8 mouse cellular contexts compared by ENCODE assay signal in genomic region chr19:41835816-41836215, GRCm38 (mm10). TPM values are rescaled to one million over a fixed set of nuclear protein-coding genes. Genes with fewer than 3 reads are reported as not detected.
DNase-seq lines count a peak whose midpoint lies in the region; ATAC-seq and TF ChIP-seq lines count a peak whose summit lies in the region.

No protein-coding gene starts in this region.

- no peaks in the 10 kb centered on the region for H3K36me3 ChIP-seq in forebrain, embryonic 15.5 days
- no peaks in the 10 kb centered on the region for H3K36me3 ChIP-seq in intestine, postnatal 0 days (ENCODE audit: control insufficient read depth, insufficient read depth)
- no peaks in the 10 kb centered on the region for H3K36me3 ChIP-seq in stomach, embryonic 15.5 days

- TF ChIP-seq CTCF in intestine, postnatal 0 days (IDR thresholded peaks at IDR 0.05; ENCODE audit: low read depth), result no peak

- peak; percentile 81 for ATAC-seq in forebrain, embryonic 15.5 days (replicated peaks)
- peak; percentile 56 for ATAC-seq in intestine, postnatal 0 days
- peak; percentile 84 for ATAC-seq in stomach, embryonic 15.5 days (ENCODE audit: insufficient read depth, low FRiP score, low read depth)

- no peaks in the 10 kb centered on the region for H3K27me3 ChIP-seq in forebrain, embryonic 15.5 days
- H3K27me3 ChIP-seq in intestine, postnatal 0 days (replicated peaks; ENCODE audit: control insufficient read depth, insufficient read depth, low read length), result no peaks in the 10 kb centered on the region
- H3K27me3 ChIP-seq in stomach, embryonic 15.5 days (replicated peaks), result 0 out of 2 replicates have a peak, but pooled peaks cover 4% of the 10 kb centered on the region

- H3K9ac ChIP-seq in forebrain, embryonic 15.5 days (replicated peaks), result peak overlapping the region; percentile 39; the same call in 1 of the 2 replicates
- H3K9ac ChIP-seq in intestine, postnatal 0 days (ENCODE audit: low read depth, low read length), result no peak overlapping the region
- no peak overlapping the region for H3K9ac ChIP-seq in stomach, embryonic 15.5 days

- DNase-seq in kidney, postnatal 10 days, result peak; percentile 20
- DNase-seq in kidney, postnatal 36 days, result no peak
- DNase-seq in adrenal gland, postnatal 25 days, result peak; percentile 29
- peak; percentile 51 for DNase-seq in lung, postnatal 36 days
- DNase-seq in kidney, adult 9 months, result no peak

- H3K4me1 ChIP-seq in forebrain, embryonic 15.5 days, result peaks cover 44% of the 10 kb centered on the region
- 0 out of 2 replicates have a peak, but pooled peaks cover 5% of the 10 kb centered on the region for H3K4me1 ChIP-seq in intestine, postnatal 0 days (replicated peaks; ENCODE audit: control insufficient read depth, insufficient read depth, low read length)
- H3K4me1 ChIP-seq in stomach, embryonic 15.5 days, result peaks cover 21% of the 10 kb centered on the region; the same call in 1 of the 2 replicates

- 0% methylated on average over 6 of the region's 6 CpGs for WGBS in forebrain, embryonic 15.5 days
- under 1% methylated on average over 6 of the region's 6 CpGs for WGBS in intestine, postnatal 0 days
- WGBS in stomach, embryonic 15.5 days, result 3% methylated on average over 6 of the region's 6 CpGs

- H3K27ac ChIP-seq in forebrain, embryonic 15.5 days (replicated peaks), result peak overlapping the region; percentile 81
- no peak overlapping the region for H3K27ac ChIP-seq in intestine, postnatal 0 days (ENCODE audit: low read depth, low read length)
- H3K27ac ChIP-seq in stomach, embryonic 15.5 days, result no peak overlapping the region; the same call in 1 of the 2 replicates

- H3K4me2 ChIP-seq in forebrain, embryonic 15.5 days (replicated peaks), result peak overlapping the region; percentile 38
- peak overlapping the region; percentile 47; the same call in 1 of the 2 replicates for H3K4me2 ChIP-seq in intestine, postnatal 0 days (replicated peaks; ENCODE audit: low read depth)
- peak overlapping the region; percentile 19; the same call in 1 of the 2 replicates for H3K4me2 ChIP-seq in stomach, embryonic 15.5 days

- H3K4me3 ChIP-seq in forebrain, embryonic 15.5 days, result peak overlapping the region; percentile 16
- H3K4me3 ChIP-seq in intestine, postnatal 0 days (ENCODE audit: low read depth, low read length), result no peak overlapping the region
- no peak overlapping the region for H3K4me3 ChIP-seq in stomach, embryonic 15.5 days (replicated peaks)

- no peaks in the 10 kb centered on the region for H3K9me3 ChIP-seq in forebrain, embryonic 15.5 days
- no peaks in the 10 kb centered on the region for H3K9me3 ChIP-seq in intestine, postnatal 0 days (ENCODE audit: control insufficient read depth)
- H3K9me3 ChIP-seq in stomach, embryonic 15.5 days, result no peaks in the 10 kb centered on the region

RNA-seq across cellular contexts. Expression of gene Frat1, which starts 6.0 kb away (rescaled TPM):
- 7.7 and 11.1 TPM in 2 replicates for total RNA-seq in adrenal gland, postnatal 25 days (2021)
- polyA plus RNA-seq in forebrain, embryonic 15.5 days (2015; fragmentation: Nextera tagmentation; extraction: Ambion mirVana), result 34.7 and 35.1 TPM in 2 replicates
- 6.4 and 8.3 TPM in 2 replicates for polyA plus RNA-seq in intestine, postnatal 0 days (2015; fragmentation: Nextera tagmentation; extraction: Ambion mirVana)
- polyA plus RNA-seq in stomach, embryonic 15.5 days (2015; fragmentation: Nextera tagmentation; extraction: Ambion mirVana), result 12.3 and 14.1 TPM in 2 replicates

RNA-seq across cellular contexts. Expression of gene Frat2, which starts 12.1 kb away (rescaled TPM):
- 4.0 and 6.6 TPM in 2 replicates for total RNA-seq in adrenal gland, postnatal 25 days (2021)
- 16.9 and 17.9 TPM in 2 replicates for polyA plus RNA-seq in forebrain, embryonic 15.5 days (2015; fragmentation: Nextera tagmentation; extraction: Ambion mirVana)
- polyA plus RNA-seq in intestine, postnatal 0 days (2015; fragmentation: Nextera tagmentation; extraction: Ambion mirVana), result 3.8 and 4.5 TPM in 2 replicates
- 6.9 and 9.0 TPM in 2 replicates for polyA plus RNA-seq in stomach, embryonic 15.5 days (2015; fragmentation: Nextera tagmentation; extraction: Ambion mirVana)

RNA-seq across cellular contexts. Expression of gene Arhgap19, which starts 34.0 kb away (rescaled TPM):
- 5.6 and 6.1 TPM in 2 replicates for total RNA-seq in adrenal gland, postnatal 25 days (2021)
- 10.6 and 11.2 TPM in 2 replicates for polyA plus RNA-seq in forebrain, embryonic 15.5 days (2015; fragmentation: Nextera tagmentation; extraction: Ambion mirVana)
- 3.5 TPM in 2 replicates for polyA plus RNA-seq in intestine, postnatal 0 days (2015; fragmentation: Nextera tagmentation; extraction: Ambion mirVana)
- polyA plus RNA-seq in stomach, embryonic 15.5 days (2015; fragmentation: Nextera tagmentation; extraction: Ambion mirVana), result 19.1 and 20.8 TPM in 2 replicates

Comparison
In these comparisons a context has a peak if more than half of its experiments do, and no peak if none do; other contexts are left out.
1. DNase-seq: peak in kidney, postnatal 10 days (single experiment), adrenal gland, postnatal 25 days (single experiment) and lung, postnatal 36 days (single experiment); none in kidney, postnatal 36 days (0 of 2) and kidney, adult 9 months (single experiment).
2. Peak in every context shown above with its lines, with median percentiles within 50 percentile points of each other: ATAC-seq and H3K4me2 ChIP-seq.